Mouse (Mus musculus) forebrain, postnatal 0 days (tissue): ENCODE data around the gene Magi3. TPM values are rescaled to one million over a fixed set of nuclear protein-coding genes. Genes with fewer than 3 reads are reported as not detected.

Experiments used
- ATAC-seq: fragments of 200-750 bp; cut with Nextera tagmentation; 2 replicates; pipeline ENCODE4 v1.8.0; 2017; ENCODE audit warnings: mild to moderate bottlenecking, moderate library complexity
- DNase-seq: peaks from one replicate; pipeline ENCODE4 v3.0.0-alpha.2; 2015
- H3K27ac ChIP-seq: fragments of 300-500 bp; sonication (generic); 2 replicates; pipeline ENCODE4 v1.5.1; 2014; ENCODE audit warnings: low read depth, mild to moderate bottlenecking, antibody characterized with exemption, low read length, moderate library complexity, mixed read lengths
- H3K27me3 ChIP-seq: fragments of 300-500 bp; sonication (generic); 2 replicates; pipeline ENCODE4 v1.6.1; 2014; ENCODE audit warnings: mild to moderate bottlenecking, low read length, mixed read lengths; ENCODE audit not compliant: insufficient read depth
- H3K36me3 ChIP-seq: fragments of 300-500 bp; sonication (generic); 2 replicates; pipeline ENCODE4 v1.6.1; 2014; ENCODE audit warnings: mild to moderate bottlenecking, moderate library complexity; ENCODE audit not compliant: insufficient read depth
- H3K4me1 ChIP-seq: fragments of 300-500 bp; sonication (generic); 2 replicates; pipeline ENCODE4 v1.6.1; 2014; ENCODE audit warnings: antibody characterized with exemption; ENCODE audit not compliant: insufficient read depth
- H3K4me2 ChIP-seq: fragments of 300-500 bp; sonication (generic); 2 replicates; pipeline ENCODE4 v1.6.1; 2014; ENCODE audit warnings: low read depth, mild to moderate bottlenecking, moderate library complexity
- H3K4me3 ChIP-seq: fragments of 300-500 bp; sonication (generic); 2 replicates; pipeline ENCODE4 v1.5.1; 2014; ENCODE audit warnings: low read depth, low read length, mixed read lengths
- H3K9ac ChIP-seq: fragments of 300-500 bp; sonication (generic); 2 replicates; pipeline ENCODE4 v1.6.1; 2014; ENCODE audit warnings: mild to moderate bottlenecking
- H3K9me3 ChIP-seq: fragments of 300-500 bp; sonication (generic); 2 replicates; pipeline ENCODE4 v1.6.1; 2016; ENCODE audit warnings: low read length
- CTCF ChIP-seq: sonication (generic); IDR thresholded peaks from 2 replicates; pipeline ENCODE4 v1.5.1; 2016; ENCODE audit warnings: antibody characterized with exemption, control low read depth, low read depth
- WGBS: fragments of 180-500 bp; shearing (Covaris S2); extraction: QIAGEN DNeasy Blood & Tissue Kit; methylation state at CpG from one replicate; pipeline ENCODE4 v1.1.7; 2014; 5-methylcytosine and 5-hydroxymethylcytosine counted together
- polyA plus RNA-seq: library from polyadenylated mRNA; unstranded; fragments of >200 nt; fragmentation: Nextera tagmentation; extraction: Ambion mirVana; gene quantifications from 2 replicates; pipeline ENCODE4 v1.2.1, GENCODE M21; 2015
- total RNA-seq: library from RNA; depleted of rRNA; stranded (reverse); fragments of >200 nt; gene quantifications from 2 replicates; pipeline ENCODE4 v1.2.3, GENCODE M21; 2014

Gene Magi3
- total and polyA plus RNA-seq, 2 experiments from 2014 or later, result 3.1 to 24.5 TPM

DNA sequence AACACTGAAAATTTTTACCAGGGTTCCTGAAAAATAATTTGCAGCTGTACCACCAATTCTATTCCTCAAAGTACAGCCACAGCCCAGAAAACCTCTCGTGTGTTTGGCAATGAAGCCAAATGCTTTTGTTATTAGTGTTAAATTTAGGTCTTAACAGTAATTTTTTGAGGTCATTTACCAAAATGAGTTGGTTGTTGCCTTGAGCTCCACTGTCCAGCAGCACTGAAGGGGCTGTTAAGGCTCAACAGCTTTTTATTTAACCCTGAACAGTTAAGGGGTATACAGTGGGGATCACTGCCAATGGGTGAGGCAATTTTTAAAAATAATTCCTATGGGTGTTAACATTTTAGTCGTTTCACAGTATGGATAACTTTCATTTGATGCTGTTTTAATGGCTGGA lies 252.9 kb downstream of the Magi3 start:
- Histone ChIP-seq H3K36me3 (peaks cover 10% of the 10 kb centered on the region), H3K9me3 (no peaks in the 10 kb centered on the region), H3K4me2 (peak overlapping the region; percentile 80), H3K27ac (peak overlapping the region; percentile 96), H3K27me3 (no peaks in the 10 kb centered on the region), H3K9ac (peak overlapping the region; percentile 91), H3K4me3 (peak overlapping the region; percentile 91), H3K4me1 (peaks cover 8% of the 10 kb centered on the region; the same call in 1 of the 2 replicates)
- no peak for DNase-seq
- no peak for ATAC-seq
- no peak for TF ChIP-seq CTCF
- WGBS, result 10% methylated on average over 2 of the region's 2 CpGs
